Mouse (Mus musculus): ENCODE measurements around the gene Pfkp.

- TF ChIP-seq MAFK (IDR thresholded peaks at IDR 0.05; ENCODE audit: insufficient read depth, low read depth, low read length) = no peak
- no peak for TF ChIP-seq CHD2 (IDR thresholded peaks at IDR 0.05; ENCODE audit: low read depth, low read length)
- no peak for TF ChIP-seq ZNF384 (IDR thresholded peaks at IDR 0.05; ENCODE audit: low read depth, low read length)
- TF ChIP-seq ZC3H11A (IDR thresholded peaks at IDR 0.05; ENCODE audit: borderline replicate concordance, low read depth, low read length) = no peak
- TF ChIP-seq HCFC1 (IDR thresholded peaks at IDR 0.05; ENCODE audit: borderline replicate concordance, insufficient read depth, low read length) = no peak
Measured at GRCm38 (mm10) chr13:6643026-6643425, 5.6 kb downstream of the Pfkp start.
